Mouse (Mus musculus) heart, adult 8-10 months (tissue): ENCODE measurements at regions not wholly inside any gene's neighbourhood (a gene's known extent, or its start where the extent isn't known, plus 50 kb on each side); places are given as distances from the start of the nearest gene placed in this dataset.

Experiments used
- DNase-seq: peaks from one replicate; pipeline ENCODE4 v3.0.0; 2022; ENCODE audit warnings: low spot score

DNA sequence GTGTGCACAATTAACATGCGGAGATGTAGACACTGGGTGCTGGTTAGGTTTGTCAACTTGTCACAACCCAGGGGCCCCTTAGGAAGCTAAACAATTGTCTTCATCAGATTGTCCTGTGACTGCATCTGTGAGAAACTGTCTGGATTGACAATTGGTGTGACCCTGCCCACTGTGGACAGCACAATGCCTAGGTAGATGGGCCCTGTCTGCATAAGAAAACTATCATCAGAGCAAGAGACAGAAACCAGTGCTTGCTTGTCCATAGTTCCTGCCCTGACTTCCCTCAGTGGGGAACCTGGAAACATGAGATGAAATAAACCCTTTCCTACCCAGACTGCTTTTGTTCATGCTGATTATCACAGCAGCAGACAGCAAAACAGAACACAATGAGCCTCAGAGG lies 63.5 kb upstream of the Tyw5 start:
- DNase-seq = no peak

DNA sequence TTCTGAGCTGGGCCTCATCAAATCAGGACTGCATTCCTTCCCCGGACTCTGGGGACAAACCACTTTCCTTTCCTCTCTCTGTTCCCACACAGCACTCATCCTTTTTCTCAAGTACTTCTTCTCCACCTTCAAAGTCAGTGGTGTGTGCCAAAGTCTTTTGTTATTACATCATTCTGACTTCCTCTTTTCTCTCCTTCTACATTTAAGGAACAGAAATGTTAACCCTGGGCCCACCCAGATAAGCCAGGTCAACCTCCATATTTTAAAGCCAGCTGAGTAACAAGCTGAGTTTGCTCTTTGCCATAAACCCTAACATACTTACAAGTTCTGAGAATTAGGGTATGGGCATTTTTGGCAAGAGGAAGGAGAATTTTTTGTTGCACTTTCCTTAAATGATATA lies 65.3 kb upstream of the Tyw5 start:
- DNase-seq = no peak

DNA sequence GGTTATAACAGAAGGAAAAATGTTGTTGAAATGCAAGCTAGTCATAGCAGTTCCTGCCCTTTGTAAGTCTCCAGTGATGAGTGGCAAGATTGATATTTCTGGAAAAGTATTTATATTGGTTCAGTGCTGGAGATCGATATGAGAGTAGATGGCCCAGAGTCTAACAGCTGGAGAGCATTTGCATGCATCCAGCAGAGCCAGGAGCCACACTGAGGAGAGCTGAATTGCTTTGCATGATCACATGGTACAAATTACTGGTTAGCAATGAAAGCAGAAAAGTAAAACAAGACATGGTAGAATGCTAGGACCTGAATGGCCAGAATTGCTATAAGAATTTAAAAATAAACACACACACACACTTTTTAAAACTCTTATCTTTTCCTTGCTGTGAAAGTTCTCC lies 70.8 kb upstream of the Tyw5 start:
- no peak for DNase-seq

DNA sequence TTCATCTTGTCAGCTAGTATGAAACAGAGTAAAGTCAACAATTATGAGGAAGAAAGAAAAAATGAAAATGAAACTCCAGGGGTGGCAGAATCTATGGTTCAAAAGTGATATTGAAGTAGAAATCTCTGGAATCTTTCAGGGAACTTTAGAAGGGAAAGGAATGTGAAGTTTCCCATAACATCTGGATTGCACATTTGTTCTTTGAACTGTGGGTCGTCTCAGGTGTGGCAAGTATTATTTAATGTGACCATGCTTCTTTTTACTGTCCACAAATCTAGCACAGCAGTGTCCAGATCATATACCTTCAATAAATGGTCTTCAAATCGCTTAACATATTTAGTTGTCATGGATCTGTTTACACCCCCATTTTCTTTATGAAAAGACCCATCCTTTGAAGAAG lies 71.2 kb upstream of the Tyw5 start:
- no peak for DNase-seq

DNA sequence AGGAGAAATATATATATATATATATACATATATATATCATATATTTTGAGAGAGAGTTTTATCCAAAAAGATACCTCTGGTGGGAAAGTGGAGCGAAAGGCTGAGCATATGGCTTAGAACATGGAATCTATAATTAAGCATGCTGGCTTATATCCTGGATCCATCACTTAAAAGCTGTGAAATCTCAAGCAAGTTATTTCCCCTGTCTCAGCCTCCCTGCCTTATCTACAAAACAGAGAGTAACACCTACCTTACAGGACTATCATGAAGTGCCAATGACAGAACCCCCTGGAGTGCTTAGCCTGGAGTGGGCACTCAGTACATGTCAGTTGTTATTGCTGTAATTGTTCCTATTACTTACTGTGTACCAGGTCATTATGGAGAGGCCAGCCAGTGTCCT lies 71.9 kb upstream of the Tyw5 start:
- DNase-seq = no peak

DNA sequence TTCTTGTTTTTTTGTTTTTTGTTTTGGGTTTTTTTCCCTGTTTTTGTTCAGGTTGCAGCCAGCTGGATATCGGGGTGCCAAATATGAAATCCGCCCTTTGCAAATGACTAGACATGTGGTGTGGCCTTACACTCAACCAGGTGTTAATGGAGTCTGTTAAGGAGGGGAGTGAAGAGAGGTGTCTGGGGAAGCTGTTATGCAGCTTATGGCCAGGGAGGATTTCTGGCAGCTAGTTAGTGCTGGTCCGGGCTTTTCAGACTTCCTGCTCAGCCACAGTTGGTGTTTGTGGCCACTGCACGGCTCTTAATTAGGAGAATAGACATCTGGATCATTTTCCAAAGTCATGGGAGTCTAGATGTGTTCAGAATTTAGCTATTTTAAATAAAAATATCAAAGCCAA lies 72.7 kb upstream of the Tyw5 start:
- DNase-seq = no peak

DNA sequence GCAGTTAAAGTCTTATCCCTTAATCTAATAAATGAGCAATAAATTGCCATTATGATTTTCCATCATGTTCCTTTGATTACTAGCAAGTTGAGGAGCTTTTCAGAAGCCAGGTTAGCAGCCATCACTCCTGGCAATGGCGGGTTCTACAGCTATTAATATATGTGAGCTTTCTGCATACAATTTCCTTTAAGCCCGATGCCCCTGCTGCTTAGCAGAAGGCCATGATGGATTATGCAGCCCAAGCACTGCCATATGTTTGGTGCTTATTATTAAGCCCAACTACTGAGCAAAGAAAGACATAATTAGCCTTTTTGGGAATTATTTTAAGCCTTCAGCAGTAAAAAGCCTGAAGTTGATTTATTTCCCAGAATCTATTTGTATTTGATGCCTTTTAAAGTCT lies 82.3 kb upstream of the Tyw5 start:
- no peak for DNase-seq

DNA sequence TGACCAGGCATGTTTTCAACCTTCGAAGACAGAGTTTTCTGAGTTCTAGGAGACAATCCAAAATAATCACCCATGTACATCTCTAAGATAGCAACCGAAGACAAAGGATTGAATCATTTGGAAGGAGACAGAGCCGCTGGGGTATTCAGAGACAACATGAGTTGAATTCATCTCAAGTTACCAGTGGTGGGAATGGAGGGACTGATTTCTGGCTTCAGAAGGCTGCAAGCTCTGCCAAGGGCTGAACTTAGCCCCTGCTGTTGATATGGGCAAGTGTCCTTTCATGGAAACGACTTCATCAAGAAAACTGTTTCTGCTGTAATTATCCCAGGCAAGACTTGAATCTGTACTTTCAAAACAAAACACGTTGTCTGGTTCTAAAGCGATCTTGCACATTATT lies 82.7 kb upstream of the Tyw5 start:
- DNase-seq = no peak

DNA sequence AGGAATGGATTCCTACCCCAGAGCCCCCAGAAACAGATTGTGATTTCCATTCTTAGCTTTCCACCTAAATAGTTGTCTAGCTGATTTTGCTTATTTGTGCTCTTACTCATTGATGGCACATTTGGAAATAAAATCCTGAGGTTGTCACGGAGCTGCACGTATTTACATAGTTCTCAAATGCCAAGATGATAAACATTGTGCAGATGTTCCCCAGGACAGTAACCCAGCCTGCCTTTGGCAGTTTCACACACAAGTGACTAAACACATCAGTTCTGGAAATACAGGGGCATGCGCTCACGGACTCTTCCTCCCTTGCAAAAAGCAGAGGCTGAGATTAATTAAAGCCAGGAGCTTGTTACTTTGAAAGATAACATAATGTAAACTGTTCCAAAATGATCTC lies 83.1 kb upstream of the Tyw5 start:
- no peak for DNase-seq

DNA sequence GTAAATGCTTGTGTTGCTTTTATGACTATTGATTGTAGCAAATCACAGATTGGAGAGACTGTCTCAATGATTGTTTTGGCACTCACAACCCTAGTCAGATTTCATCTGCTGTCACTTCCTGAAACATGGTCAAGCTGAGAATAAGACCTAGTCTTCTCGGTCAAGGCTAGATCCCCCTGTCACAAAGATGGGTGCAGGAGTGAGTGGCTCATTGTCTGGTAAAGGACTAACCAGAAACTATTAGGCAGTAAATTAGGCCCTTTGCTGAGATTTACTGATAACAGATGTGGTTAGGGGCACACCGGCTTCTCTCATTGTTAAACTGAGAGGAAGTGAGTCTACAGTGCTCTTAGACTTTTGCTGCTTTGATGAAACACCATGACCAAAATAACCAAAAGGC lies 85.8 kb upstream of the Tyw5 start:
- no peak for DNase-seq

DNA sequence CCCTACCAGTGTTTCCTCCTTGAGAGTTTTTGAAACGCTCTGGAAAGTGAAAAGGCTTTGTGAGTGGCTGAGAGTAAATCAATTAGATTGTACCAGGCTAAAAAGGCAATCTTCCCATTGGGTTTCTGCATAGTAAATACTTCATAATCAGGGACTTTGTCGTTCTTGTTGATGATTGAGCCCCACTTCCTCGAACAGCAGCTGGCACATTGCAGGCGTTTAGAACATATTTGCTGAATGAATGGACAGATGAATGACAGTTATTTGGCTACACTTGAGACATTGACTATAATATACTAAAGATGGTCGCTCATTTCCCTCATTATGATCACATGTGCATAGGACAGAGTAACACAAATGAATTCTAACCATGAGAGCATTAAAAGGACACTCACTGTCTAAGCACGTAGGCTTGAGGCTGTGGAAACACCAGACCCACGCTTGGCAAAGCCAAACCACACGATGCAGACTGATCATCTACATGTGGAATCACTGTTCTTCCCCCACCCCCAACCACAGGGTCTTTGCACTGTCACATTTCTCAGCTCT lies 90.7 kb upstream of the Tyw5 start:
- DNase-seq = no peak

DNA sequence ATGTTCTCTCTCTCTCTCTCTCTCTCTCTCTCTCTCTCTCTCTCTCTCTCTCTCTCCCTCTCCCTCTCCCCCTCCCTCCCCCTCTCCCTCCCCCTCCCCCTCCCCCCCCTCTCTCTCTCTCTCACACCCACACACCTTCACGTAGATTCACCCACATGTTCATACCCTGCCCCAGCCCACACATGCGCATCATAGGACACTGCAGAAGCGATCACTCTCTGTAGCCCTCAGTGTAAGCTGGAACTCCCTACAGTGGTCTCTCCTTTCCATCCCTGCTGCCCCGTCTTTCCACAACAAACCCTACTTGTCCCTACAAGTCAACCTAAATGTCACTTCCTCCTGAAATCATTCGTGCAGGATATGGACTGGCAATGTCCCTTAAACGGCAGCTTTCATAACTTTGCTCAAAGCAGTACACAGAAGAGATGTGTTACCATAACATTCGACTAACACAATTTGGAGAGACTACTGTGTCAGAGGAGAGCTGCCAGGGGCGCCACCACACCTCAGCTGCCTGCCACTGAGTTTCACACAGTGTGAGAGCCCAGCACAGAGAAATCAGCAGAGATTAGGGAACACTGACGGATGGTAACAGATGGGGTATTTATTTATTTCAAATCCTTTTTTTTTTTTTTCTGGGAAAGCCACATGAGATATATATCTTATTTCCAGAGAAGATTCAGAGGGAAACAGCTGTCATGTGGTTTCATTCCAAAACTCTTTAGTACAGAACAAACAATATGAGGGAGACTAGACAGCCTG lies 103.6 kb upstream of the Tyw5 start:
- DNase-seq = no peak

DNA sequence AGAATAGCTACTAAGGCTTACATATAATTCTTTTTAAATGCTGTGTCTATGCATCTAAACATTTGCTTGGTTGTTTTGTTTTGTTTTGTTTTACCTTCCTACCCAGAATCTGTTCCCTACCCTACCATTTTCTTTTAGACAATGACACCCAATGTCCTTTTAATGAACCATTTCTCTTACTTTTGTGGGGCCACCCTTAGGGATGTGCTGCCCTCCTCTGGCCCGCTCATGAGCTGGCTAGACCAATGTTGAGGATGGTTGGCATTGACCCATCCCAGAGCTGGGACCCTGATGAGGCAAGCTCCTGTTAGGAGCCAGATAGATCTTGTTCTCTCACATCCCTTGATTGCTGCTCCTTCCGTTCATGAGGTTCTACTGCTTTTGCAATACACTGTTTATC lies 105.0 kb upstream of the Tyw5 start:
- no peak for DNase-seq

DNA sequence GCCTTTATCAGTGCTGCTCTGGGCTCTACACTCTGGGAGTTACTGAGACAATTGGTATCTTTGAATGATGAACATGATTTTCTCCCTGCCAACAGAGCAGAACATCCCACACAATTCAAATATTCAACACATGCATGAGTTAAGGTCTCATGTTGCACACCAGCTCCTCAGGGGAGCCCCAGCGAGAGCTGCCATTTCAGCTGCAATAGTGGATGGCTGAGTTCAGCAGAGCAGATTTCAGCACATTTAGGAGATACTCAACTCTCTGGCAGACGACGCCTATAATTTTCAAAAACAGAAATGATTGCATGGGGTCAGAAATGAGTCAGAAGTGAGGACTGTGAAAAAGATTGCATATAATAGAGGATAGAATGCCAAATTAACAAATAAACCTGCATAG lies 105.6 kb upstream of the Tyw5 start:
- no peak for DNase-seq

DNA sequence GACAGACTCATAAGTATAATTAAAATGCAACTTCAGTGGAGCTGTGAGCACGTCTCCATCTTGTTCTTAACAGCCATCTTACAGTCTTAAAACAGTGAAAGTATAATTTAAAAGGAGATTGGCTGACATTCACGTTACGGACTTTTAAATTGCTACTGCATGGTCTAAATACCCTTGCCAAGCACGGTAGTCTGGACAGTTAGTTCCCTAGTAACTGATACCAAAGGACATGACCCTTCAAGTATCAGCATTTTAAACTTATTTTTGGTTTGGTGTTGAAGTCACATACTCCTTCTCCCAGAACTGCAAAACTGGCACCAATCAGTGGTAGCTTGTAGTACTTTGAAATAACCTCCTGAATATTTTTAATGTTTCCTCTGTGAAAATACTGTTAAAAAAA lies 119.1 kb upstream of the Tyw5 start:
- DNase-seq = peak; percentile 23

DNA sequence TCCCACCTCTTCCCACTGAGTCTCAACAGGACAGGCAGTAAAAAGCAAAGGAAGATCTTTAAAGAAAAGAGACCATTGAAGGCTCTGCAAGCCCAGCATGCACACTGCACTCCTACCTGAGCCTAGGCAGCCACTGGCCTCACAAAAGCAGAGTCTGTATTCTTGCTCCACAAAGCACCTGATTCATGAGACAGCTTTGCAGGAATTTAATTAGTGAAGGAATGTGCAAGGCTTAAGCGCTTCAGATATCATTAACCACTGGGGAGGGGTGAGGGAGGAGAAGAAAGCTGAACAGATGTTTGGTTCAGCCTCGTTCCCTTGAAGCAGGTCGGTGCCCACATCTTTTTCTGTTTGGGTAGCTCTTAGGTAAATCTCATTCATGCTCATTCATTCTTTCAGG lies 121.8 kb upstream of the Tyw5 start:
- no peak for DNase-seq

DNA sequence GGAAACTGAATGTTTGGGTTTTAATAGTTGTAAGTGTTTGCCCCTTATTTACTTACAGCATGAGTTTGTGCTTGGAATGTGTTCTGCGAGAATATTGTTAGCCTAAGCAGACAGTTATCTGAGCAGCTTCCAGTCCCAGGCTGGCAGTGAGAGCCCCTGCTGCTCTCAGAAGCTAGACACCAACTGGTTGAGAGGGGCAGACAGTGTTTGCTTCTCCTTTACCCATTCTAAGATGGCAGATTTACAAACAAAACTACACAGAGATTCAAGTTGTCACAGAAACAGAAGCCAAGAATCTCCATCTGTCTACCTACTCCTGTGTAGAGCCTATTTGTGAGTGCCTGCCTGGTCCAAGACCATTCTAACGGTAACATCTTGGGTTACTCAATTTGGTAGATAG lies 122.4 kb upstream of the Tyw5 start:
- no peak for DNase-seq

DNA sequence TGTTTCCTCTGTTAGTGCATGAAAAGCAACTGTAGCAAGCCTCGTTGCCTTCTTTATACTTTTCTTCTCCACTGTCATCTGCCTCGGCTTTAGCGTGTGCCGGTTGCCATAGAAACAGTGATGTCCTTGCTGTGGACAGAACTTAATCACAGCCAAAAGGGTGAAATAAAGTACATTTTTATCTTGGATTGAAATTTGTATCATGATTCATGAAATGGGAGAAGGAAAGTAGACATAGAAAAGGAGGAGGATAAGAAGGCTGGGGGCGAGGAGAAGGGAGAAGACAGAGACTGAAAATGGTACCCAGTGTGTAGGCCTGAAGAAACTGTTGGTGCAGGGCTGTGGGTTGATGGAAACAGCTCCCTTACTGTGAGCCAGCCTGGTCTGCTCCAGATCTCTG lies 130.5 kb upstream of the Tyw5 start:
- DNase-seq = no peak

DNA sequence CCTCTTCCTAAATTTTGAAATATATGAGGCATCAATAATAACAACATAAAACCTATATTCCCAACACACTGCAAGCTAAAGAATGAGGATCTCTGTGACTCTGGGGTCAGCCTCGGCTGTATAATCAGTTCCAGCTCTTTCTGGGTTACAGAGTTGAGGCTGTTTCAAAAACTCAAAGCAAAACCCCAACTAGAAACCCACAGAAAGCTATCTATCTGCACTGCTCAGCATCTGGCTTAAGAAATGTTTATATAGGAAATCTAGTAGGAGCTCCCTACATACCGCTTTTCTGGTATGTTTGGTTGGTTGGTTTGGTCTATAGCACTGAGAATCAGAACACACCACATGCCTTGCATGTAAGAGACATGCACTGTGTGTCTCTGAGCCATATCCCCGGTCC lies 137.8 kb upstream of the Tyw5 start:
- DNase-seq = no peak

DNA sequence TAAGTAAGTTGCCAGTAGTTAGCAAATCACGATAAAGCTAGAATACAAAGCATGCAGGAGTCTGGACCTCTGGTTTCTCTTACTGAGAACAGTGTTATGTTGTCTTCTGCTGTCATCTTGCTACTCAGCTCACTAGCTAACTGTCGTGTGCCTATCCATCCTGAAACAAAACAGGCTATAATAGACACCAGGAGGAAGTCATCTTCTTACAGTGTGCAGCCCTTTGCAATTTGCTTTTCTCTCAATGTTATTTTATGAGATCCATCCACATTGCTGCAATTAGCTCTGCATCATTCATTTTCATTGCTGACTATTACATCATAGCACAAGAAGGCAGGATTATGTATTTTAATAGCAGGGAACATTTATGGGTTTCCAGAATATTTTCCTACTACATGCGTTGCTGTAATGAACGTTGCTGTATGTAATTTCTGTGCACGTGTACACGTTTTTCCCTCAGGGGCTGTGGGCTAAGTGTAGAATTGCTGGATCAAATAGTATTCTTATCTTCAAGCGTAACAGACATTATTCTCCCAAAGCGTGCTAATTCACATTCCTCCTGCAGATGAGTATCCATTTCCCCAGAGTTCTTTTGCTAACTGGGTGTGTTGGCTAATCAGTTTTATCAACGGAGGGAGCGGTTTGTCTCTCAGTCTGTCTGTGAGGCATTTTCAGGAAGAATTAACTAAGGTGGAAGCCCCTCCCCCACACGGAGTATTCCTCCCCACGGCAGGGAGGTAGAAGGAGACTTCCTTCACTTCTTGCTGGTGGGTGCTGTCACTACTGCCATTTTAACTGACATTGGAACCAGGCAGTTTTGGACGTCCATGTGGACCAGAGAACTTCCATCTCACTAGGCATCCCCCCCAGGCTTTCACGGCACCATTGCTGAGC lies 139.1 kb upstream of the Tyw5 start:
- no peak for DNase-seq

DNA sequence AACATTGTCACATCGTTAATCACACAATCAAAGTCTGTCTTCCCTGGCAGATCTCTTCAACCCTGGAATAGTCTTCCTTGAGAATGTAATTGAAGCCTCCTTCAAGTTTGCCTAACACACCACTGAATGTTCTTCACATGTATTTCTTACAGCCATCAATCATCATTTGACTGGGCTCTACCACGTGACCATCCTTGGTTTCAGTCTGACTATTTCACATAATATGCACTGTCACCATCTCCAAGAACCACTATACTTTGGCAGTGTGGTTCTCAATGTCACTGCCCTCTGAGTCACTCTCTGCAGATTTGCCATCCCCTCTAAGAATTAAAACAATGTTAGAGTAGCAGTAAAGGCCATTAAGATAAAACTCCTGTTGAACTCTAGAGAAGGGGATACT lies 154.6 kb upstream of the Tyw5 start:
- no peak for DNase-seq

DNA sequence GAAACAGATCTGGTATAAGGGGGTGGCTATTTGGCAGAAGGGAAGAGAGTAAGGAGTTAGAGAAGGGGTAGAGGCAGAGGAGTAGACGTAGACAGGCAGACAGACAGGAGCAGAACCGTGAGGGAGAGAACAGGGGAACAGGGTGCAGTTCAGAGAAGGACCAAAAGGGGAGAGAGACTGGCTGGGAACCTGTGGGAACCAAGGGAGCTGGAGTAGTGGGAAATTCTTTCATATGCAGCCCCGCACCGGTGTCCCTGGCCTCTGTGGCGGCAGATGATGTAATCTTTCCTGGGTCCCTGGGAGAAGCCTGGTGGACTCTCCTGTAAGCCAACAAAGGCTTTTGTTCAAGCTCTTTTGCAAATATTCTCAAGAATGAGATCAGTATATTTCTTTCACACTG lies 157.8 kb upstream of the Tyw5 start:
- no peak for DNase-seq

DNA sequence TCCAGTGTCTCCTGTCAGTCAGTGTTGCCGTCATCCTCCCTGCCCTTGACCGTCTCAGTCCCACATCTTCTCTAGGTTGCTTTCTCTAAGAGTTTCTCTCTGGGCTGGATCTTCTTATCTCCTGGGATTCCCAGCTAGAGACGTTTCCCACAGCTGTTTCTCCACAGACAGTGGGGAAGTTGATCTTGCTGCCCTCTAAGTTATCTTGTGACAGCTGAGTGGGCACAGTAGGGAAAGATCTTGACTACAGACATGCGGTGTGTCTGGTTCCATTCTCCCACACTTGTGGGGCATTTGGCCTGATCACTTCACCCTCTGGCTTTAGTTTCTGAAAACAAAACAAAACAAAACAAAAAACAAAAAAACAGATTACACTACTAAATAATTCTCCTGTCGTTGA lies 165.2 kb upstream of the Tyw5 start:
- DNase-seq = no peak
